Mouse (Mus musculus): ENCODE results near the gene Hgd.

DNA sequence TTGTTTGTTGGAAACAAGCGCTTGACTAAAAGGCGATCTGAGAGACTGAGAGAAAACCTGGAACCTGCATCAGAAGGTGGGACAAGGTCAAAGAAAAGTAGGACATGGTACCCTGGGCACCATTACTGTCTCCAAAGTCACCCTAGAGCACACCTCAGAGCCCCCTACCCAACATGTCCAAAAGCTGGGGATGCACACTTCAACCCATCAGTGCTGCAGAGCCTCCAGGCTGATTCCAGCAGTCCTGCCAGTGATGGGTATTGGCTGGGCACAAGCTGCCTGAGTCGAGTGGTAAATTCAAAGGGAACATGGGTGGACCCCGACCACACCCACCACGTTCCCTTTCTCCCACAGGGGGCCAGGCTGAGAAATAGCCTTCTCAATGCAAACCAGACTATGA lies 95.4 kb downstream of the Hgd start:
- no peak for TF ChIP-seq CTCF (IDR thresholded peaks at IDR 0.05; ENCODE audit: extremely low read depth, insufficient read depth, low read length)
- no peak for TF ChIP-seq POLR2A (IDR thresholded peaks at IDR 0.05; ENCODE audit: extremely low read depth, insufficient read depth, low read length)
